Mouse (Mus musculus) kidney, adult 2 months (tissue): ENCODE measurements at regions not wholly inside any gene's neighbourhood (a gene's known extent, or its start where the extent isn't known, plus 50 kb on each side); places are given as distances from the start of the nearest gene placed in this dataset.
A peak's percentile ranks its signal among the peaks of the same experiment; 100 is the strongest.

Source experiments
- DNase-seq: peaks from one replicate; pipeline ENCODE4 v3.0.0; 2021
- H3K27ac ChIP-seq: fragments of 200-500 bp; 2 replicates; pipeline ENCODE4 v1.5.1; 2012; ENCODE audit warnings: low read depth, low read length, control low read depth, inconsistent platforms; ENCODE audit not compliant: insufficient read depth
- H3K27me3 ChIP-seq: fragments of 200-500 bp; replicated peaks from 2 replicates; pipeline ENCODE4 v1.6.1; 2012; ENCODE audit warnings: mild to moderate bottlenecking, moderate library complexity, low read length, inconsistent platforms; ENCODE audit not compliant: control insufficient read depth, insufficient read depth
- H3K36me3 ChIP-seq: fragments of 200-500 bp; 2 replicates; pipeline ENCODE4 v1.6.1; 2012; ENCODE audit warnings: mild to moderate bottlenecking, moderate library complexity, low read length, inconsistent platforms; ENCODE audit not compliant: control insufficient read depth, insufficient read depth
- H3K4me1 ChIP-seq: fragments of 200-500 bp; 2 replicates; pipeline ENCODE4 v1.6.1; 2011; ENCODE audit warnings: low read length; ENCODE audit not compliant: control insufficient read depth, insufficient read depth
- H3K4me3 ChIP-seq: fragments of 200-500 bp; 2 replicates; pipeline ENCODE4 v1.5.1; 2011; ENCODE audit warnings: mild to moderate bottlenecking, low read depth, low read length, control low read depth; ENCODE audit not compliant: insufficient read depth
- CTCF ChIP-seq: fragments of 200-500 bp; conservative IDR thresholded peaks from 2 replicates; pipeline ENCODE4 v1.5.1; 2011; ENCODE audit warnings: low read depth, mild to moderate bottlenecking, control low read depth, low read length, moderate library complexity, mixed read lengths; ENCODE audit not compliant: insufficient read depth, insufficient read length
- POLR2A ChIP-seq: fragments of 200-500 bp; IDR thresholded peaks from one replicate; pipeline ENCODE4 v1.6.1; 2011; ENCODE audit warnings: low read depth, low read length, control low read depth
- WGBS: fragments of 180-500 bp; shearing (Covaris S2); methylation state at CpG from one replicate; pipeline ENCODE4 v1.1.7; 2018; 5-methylcytosine and 5-hydroxymethylcytosine counted together

DNA sequence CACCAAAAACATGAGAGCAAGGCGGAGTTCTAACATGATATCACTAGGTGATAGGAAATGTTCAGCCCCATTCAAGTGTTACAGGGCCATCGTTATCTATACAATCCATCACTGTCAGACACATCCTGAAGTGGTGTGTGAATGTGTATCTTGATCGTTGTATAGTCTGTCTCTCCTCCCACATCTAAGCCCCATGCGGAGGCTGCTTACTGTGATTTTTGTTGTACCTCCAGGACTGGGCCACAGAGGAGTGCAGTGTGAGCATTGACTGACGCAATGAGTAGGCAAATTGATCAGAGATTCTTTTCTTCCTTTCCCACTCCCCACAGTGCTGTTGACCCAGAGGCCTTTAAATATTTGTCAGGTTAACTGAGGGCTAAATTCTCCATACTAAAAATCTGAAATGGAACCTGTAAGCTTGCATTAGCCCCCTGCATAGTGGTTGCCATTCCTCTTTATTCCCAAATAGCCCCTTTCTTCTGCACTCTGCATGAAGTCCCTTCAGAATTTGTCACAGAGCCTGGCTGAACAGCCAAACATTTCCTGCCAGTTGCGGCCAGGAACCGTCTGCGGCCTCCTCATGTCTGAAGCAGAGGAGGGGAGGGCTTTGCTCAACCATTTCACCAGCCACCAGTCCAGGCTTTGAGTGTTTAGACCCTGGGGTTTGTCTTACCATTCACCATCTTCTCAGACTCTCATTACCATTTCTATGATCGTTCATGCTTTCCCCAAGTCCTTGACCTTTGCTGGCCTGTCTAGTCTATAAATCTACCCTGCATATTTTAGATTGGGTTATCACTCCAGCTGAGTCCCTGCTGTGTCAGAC, 119.3 kb downstream of the Ttc8 start:
- DNase-seq, result no peak
- 48% methylated on average over 9 of the region's 9 CpGs for WGBS
- Histone ChIP-seq H3K36me3 (no peaks in the 10 kb centered on the region), H3K27me3 (no peaks in the 10 kb centered on the region), H3K4me3 (no peak overlapping the region), H3K4me1 (no peaks in the 10 kb centered on the region), H3K27ac (no peak overlapping the region)
- no peak for TF ChIP-seq CTCF
- TF ChIP-seq POLR2A, result no peak

DNA sequence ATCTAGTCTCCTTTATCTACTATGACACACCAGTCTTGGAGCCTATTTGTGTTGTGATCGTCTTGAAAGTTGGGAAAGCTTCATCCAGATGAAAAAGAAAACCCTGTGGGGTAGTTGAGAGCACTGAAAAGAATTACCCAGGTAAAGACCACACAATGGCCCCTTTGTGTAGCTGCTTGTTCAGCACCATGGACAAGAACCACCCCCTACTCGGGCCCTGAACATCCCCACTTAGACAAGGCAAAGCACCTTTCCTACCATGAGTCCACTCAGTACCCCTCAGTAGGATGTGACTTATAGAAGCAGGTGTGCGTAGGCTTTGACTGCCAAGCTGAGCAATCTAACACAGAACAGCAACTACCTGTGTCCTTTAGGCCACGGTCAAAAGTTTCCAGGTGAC, 121.2 kb downstream of the Ttc8 start:
- TF ChIP-seq POLR2A (no peak), CTCF (no peak)
- Histone ChIP-seq H3K27me3 (no peaks in the 10 kb centered on the region), H3K36me3 (no peaks in the 10 kb centered on the region), H3K27ac (no peak overlapping the region), H3K4me1 (no peaks in the 10 kb centered on the region), H3K4me3 (no peak overlapping the region)
- DNase-seq, result no peak
- 57% methylated on average over 4 of the region's 4 CpGs for WGBS

DNA sequence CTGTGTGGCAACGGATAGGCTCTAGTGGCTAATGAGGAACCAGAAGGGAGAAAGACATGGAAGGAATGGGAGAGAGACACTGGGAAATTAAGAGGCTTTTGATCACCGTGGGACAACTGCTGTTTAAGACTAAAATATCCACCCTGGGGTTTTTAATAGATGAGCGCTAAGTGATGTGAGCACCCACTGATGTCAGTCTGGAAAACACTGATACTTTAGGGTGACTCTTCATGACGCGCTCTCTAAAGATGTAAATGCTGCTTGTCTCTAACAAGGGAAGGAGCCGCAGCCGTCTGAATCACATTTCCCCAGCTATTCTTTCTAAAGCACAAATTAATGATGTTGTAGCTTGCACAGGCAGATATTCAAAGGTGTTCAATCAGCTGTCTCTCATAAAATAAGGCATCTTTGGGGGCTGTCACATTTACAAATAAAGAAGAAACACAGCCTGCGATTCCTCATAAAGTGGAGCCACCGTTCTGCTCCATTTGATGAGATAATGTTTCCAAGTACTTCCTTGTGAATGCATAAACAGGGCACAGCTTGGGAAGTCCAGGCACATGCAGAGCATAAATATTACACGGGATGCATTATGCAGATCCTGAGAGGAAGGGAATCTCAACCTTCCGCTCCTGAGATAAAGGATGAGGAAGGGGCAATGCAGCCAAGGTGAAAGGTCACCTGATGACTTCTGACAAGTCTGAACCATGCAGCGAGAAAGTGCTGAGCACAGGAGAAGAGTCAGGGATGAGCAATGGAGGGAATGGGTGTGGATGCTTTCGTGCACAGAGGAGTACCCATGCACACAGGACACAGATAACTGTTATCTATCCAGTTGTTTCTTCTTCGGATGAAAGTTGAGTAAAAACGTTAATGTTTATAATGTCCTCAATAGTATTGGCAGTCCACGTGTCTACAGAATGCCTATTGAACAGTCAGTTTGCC, 122.8 kb downstream of the Ttc8 start:
- Histone ChIP-seq H3K4me1 (no peaks in the 10 kb centered on the region), H3K27me3 (no peaks in the 10 kb centered on the region), H3K36me3 (no peaks in the 10 kb centered on the region), H3K4me3 (no peak overlapping the region), H3K27ac (no peak overlapping the region)
- no peak for DNase-seq
- TF ChIP-seq POLR2A, result no peak
- no peak for TF ChIP-seq CTCF
- WGBS, result 59% methylated on average over 16 of the region's 16 CpGs

DNA sequence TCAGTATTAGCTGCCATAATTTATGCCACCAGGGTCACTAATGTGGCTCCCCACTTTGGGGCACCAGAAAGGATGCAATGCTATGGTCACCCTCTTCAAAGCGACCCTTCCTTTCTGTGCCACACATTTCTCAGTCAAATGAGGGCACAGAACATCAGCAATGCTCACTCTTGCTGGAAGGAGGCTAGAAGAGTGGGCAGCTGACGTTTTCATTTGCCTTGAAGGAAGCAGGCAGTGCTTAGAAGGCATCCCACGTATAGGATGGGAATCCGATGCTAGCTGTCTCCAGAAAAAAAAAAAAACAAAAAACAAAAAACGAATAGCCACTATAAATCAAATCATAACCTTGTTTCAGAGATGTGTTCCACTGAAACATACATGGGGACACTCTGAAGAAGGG, 124.1 kb downstream of the Ttc8 start:
- TF ChIP-seq POLR2A (no peak), CTCF (no peak)
- DNase-seq, result no peak
- no peaks in the 10 kb centered on the region for H3K4me1 ChIP-seq
- H3K4me3 ChIP-seq, result no peak overlapping the region
- no peaks in the 10 kb centered on the region for H3K36me3 ChIP-seq
- no peak overlapping the region for H3K27ac ChIP-seq
- WGBS, result 40% methylated on average over 5 of the region's 5 CpGs
- no peaks in the 10 kb centered on the region for H3K27me3 ChIP-seq

DNA sequence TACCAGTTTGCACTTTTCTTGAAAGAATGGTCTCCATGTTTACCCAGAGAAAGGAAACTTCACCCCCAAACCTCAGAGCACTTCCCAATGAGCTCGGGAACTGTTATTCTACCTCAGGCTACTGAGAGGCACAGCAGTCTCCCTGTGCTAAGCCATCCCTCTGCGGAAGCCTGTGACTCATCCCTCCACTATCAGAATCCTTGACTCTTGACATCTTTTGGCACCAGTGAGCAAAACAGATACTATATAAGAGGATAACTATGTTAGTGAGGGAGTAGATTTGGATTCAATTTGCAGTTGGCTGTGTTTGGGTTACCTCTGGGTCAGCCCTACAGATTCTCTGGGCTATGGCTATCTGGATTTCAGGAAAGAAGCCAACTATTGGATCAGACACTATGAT, 130.1 kb downstream of the Ttc8 start:
- Histone ChIP-seq H3K36me3 (no peaks in the 10 kb centered on the region), H3K27me3 (no peaks in the 10 kb centered on the region), H3K27ac (no peak overlapping the region), H3K4me3 (no peak overlapping the region), H3K4me1 (no peaks in the 10 kb centered on the region)
- TF ChIP-seq POLR2A (no peak), CTCF (no peak)
- DNase-seq, result no peak
- 77% methylated on average over 2 of the region's 2 CpGs for WGBS

DNA sequence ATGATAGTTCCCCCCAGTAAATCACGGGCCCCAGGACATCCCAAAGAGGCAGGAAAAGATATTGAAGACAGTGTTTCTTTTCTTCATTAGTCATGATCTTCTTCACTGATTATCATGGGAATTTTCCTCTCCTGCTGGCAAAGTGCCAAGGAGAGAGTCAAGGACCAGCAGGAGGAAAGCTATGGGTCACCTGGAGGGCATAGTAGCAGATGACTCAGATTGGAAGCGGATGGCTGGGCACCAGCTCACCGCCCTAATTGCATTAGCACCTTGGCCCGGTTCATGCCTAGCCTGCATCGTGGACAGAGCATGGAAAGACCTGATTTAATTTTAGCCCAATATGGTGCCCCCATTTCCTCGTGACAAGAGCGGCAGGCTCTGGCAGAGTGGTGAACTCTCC, 132.2 kb downstream of the Ttc8 start:
- 40% methylated on average over 7 of the region's 7 CpGs for WGBS
- no peak overlapping the region for H3K4me3 ChIP-seq
- no peaks in the 10 kb centered on the region for H3K36me3 ChIP-seq
- TF ChIP-seq POLR2A (no peak), CTCF (no peak)
- no peaks in the 10 kb centered on the region for H3K27me3 ChIP-seq
- no peaks in the 10 kb centered on the region for H3K4me1 ChIP-seq
- DNase-seq, result peak; percentile 22
- H3K27ac ChIP-seq, result no peak overlapping the region

DNA sequence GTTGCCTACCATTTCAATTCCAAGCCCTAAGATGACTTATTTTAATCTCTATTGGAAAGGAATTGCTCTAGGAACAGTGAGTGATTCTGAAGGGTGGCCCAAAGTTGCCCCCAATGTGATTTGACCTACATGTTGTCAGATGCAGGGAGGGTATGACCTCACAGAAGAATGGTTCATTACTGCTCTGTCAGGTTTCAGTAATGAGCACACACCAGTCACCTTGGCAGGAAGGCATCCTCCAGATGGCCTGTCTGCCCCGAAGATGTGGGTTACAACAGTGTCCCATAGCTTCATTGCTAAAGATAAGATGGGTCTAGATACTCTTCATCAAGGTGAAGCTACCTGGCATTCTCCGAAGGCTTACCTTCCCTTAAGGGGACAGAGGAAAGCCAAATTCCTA, 137.1 kb downstream of the Ttc8 start:
- no peak for TF ChIP-seq POLR2A
- no peak for TF ChIP-seq CTCF
- WGBS, result 90% methylated on average over 2 of the region's 2 CpGs
- no peaks in the 10 kb centered on the region for H3K27me3 ChIP-seq

More for the DNA sequence above, 137.1 kb downstream of the Ttc8 start:
- Histone ChIP-seq H3K27ac (no peak overlapping the region), H3K4me3 (no peak overlapping the region), H3K36me3 (no peaks in the 10 kb centered on the region), H3K4me1 (no peaks in the 10 kb centered on the region)
- DNase-seq, result no peak
